Mouse (Mus musculus): ENCODE results near the gene Bckdha. TPM values are rescaled to one million over a fixed set of nuclear protein-coding genes. Genes with fewer than 3 reads are reported as not detected.

Gene Bckdha
- polyA plus RNA-seq, 1 experiment from 2014 or later, result 30.5 TPM

Other genes starting within 250 kb of the Bckdha start
- gene Cxcl17, start 246.1 kb downstream of the Bckdha start, polyA plus RNA-seq (2014; fragmentation: Nextera tagmentation; extraction: Ambion mirVana), result 0.69 TPM in 1 of 2 replicates, not detected in the other
- 0.51 and 0.81 TPM in 2 replicates for gene Ceacam1, start 181.4 kb downstream of the Bckdha start, polyA plus RNA-seq (2014; fragmentation: Nextera tagmentation; extraction: Ambion mirVana)
- gene Ceacam2, start 119.1 kb downstream of the Bckdha start, polyA plus RNA-seq (2014; fragmentation: Nextera tagmentation; extraction: Ambion mirVana), result 0.13 TPM in 1 of 2 replicates, not detected in the other
- gene Erich4, start 43.1 kb downstream of the Bckdha start, polyA plus RNA-seq (2014; fragmentation: Nextera tagmentation; extraction: Ambion mirVana), result not detected in 2 replicates
- 22.2 and 23.4 TPM in 2 replicates for gene Dmac2, start 39.6 kb downstream of the Bckdha start, polyA plus RNA-seq (2014; fragmentation: Nextera tagmentation; extraction: Ambion mirVana)
- gene B3gnt8, start 32.3 kb downstream of the Bckdha start, polyA plus RNA-seq (2014; fragmentation: Nextera tagmentation; extraction: Ambion mirVana), result 0.29 and 0.99 TPM in 2 replicates
- 52.2 and 56.4 TPM in 2 replicates for gene Exosc5, start 183 bp upstream of the Bckdha start, polyA plus RNA-seq (2014; fragmentation: Nextera tagmentation; extraction: Ambion mirVana)
- gene Tmem91, start 16.2 kb upstream of the Bckdha start, polyA plus RNA-seq (2014; fragmentation: Nextera tagmentation; extraction: Ambion mirVana), result 2.7 and 3.2 TPM in 2 replicates
- gene B9d2, start 21.8 kb upstream of the Bckdha start, polyA plus RNA-seq (2014; fragmentation: Nextera tagmentation; extraction: Ambion mirVana), result 30.4 and 35.1 TPM in 2 replicates
- 1.1 and 1.6 TPM in 2 replicates for gene Tgfb1, start 28.0 kb upstream of the Bckdha start, polyA plus RNA-seq (2014; fragmentation: Nextera tagmentation; extraction: Ambion mirVana)
- gene Ccdc97, start 60.1 kb upstream of the Bckdha start, polyA plus RNA-seq (2014; fragmentation: Nextera tagmentation; extraction: Ambion mirVana), result 37.8 and 41.2 TPM in 2 replicates
- gene Hnrnpul1, start 95.8 kb upstream of the Bckdha start, polyA plus RNA-seq (2014; fragmentation: Nextera tagmentation; extraction: Ambion mirVana), result 83.8 and 87.5 TPM in 2 replicates
- gene Axl, start 129.7 kb upstream of the Bckdha start, polyA plus RNA-seq (2014; fragmentation: Nextera tagmentation; extraction: Ambion mirVana), result 36.2 and 37.2 TPM in 2 replicates
- 0.32 and 0.35 TPM in 2 replicates for gene Cyp2s1, start 157.9 kb upstream of the Bckdha start, polyA plus RNA-seq (2014; fragmentation: Nextera tagmentation; extraction: Ambion mirVana)
- gene Cyp2b10, start 238.6 kb upstream of the Bckdha start, polyA plus RNA-seq (2014; fragmentation: Nextera tagmentation; extraction: Ambion mirVana), result not detected in 2 replicates